Mouse (Mus musculus) retina, postnatal 7 days (tissue): Measurements from ENCODE around the gene Pou5f1.

Experiments
- DNase-seq: peaks from one replicate; pipeline ENCODE4 v3.0.0-alpha.2; 2012; ENCODE audit warnings: low read depth, low spot score

Gene Pou5f1

GRCm38 (mm10) chr17:35550143-35550494 is 44.3 kb downstream of the Pou5f1 start:
- no peak for DNase-seq

- DNase-seq: no peak
Measured at GRCm38 (mm10) chr17:35550871-35551270, 45.1 kb downstream of the Pou5f1 start.

- no peak for DNase-seq
Measured at GRCm38 (mm10) chr17:35551881-35552414, 46.1 kb downstream of the Pou5f1 start, which contains the start of gene Cdsn. TSS of gene Cdsn (plus strand) at chr17:35552128.

DNA sequence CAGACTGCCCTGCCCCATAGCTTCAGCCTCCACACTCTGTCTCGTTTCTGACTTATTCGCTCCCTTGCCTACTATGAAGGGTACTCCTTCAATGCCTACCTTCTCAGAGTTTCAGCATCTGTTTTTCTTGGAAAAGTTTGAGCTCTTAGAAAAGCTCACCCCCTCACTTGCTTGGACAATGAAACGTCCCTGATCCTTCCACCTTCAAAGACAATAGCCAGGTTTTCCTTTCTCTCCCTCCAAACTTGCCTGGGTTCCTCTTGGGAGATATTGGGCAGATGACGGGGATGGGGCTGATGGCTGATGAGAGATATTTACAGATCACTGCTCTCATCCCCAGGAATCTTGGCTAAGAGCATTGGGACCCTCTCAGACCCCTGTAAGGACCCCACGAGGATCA is 48.5 kb downstream of the Pou5f1 start:
- no peak for DNase-seq

DNA sequence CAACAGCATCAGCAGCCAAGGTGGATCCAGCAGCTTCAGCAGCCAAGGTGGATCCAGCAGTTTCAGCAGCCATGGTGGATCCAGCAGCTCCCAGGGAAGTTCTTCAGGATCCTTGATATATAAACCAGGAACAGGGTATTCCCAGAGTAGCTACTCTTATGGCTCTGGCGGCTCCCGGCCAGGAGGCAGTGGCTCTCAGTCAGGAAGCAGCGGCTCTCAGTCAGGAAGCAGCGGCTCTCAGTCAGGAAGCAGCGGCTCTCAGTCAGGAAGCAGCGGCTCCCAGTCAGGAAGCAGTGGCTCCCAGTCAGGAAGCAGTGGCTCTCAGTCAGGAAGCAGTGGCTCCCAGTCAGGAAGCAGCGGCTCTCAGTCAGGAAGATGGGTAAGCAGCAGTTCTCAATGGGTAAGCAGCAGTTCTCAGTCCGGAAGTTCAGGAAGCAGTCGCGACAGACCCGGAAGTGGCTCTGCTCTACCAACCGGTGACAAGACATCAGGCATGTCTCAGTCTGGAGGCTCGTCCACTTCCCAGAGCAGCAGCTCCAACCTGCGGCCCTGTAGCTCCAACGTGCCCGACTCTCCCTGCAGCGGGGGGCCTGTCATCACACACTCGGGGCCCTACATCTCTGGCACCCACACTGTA is 49.1 kb downstream of the Pou5f1 start:
- DNase-seq: no peak

GRCm38 (mm10) chr17:35556186-35556765 is 50.5 kb downstream of the Pou5f1 start:
- no peak for DNase-seq

GRCm38 (mm10) chr17:35556812-35557211 is 51.0 kb downstream of the Pou5f1 start:
- DNase-seq: peak; percentile 57

DNA sequence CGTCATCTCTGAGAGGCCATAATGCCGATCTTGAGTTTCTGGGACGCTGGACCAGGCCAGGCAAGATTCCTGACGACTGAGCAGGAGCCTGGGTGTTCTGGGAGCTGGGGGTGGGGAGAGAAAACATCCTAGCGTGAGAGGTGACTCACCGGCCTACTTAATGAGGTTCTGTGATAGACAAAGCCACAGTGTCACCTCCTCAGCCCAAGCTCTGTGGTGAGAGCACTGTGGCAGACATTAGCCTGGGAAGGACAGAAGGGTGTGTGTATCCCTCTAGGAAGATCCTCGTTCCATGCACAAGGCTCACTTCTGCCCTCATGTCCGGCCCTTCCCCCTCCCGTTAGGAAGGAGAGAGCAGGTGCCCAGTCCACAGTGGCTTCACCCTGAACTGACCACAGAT is 51.5 kb downstream of the Pou5f1 start:
- DNase-seq: no peak

DNA sequence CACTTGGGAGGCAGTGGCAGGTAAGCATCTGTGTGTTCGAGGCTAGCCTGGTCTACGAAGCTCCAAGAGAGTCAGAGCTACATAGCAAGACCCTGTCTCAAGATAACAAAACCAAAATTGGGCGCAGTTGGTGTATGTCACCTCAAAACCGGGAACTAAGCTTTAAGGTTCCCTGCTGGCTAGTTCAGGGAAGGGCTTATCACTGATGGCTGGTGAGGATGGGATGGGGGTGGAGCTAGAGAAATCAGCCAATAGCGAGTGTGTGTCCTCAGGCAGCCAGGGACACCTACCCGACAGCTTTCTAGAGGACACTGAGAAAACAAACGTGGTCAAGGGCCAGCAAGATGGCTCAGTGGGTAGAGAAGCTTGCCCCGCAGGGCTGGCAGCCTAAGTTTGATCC is 52.4 kb downstream of the Pou5f1 start:
- no peak for DNase-seq
